Mouse (Mus musculus) lung, embryonic 15.5 days (tissue): ENCODE results near the gene Kcnh5. TPM values are rescaled to one million over a fixed set of nuclear protein-coding genes. Genes with fewer than 3 reads are reported as not detected.

Source experiments
- polyA plus RNA-seq: library from polyadenylated mRNA; unstranded; fragments of >200 nt; fragmentation: Nextera tagmentation; extraction: Ambion mirVana; gene quantifications from 2 replicates; pipeline ENCODE4 v1.2.1, GENCODE M21; 2015

Gene Kcnh5
- polyA plus RNA-seq, 1 experiment from 2014 or later: 0.05 TPM

Other genes starting within 250 kb of the Kcnh5 start
- 64.0 and 69.3 TPM in 2 replicates for gene Rhoj, start 131.0 kb upstream of the Kcnh5 start, polyA plus RNA-seq
- gene Gphb5, start 239.4 kb upstream of the Kcnh5 start, polyA plus RNA-seq: not detected in 2 replicates